Mouse (Mus musculus) brain, embryonic 18.5 days (tissue): ENCODE results near the gene Rftn2.
"Not testable (repeated sequence)": the region's sequence is repeated elsewhere in the genome, so short reads cannot be mapped to it uniquely, and the experiment has no call there.

Experiments
- DNase-seq: peaks from one replicate; pipeline ENCODE4 v3.0.0-alpha.2; 2012; ENCODE audit warnings: low read depth, low spot score

The Rftn2 gene

GRCm38 (mm10) chr1:55124136-55124535 is 102.4 kb downstream of the Rftn2 start:
- not testable (repeated sequence) for DNase-seq

DNA sequence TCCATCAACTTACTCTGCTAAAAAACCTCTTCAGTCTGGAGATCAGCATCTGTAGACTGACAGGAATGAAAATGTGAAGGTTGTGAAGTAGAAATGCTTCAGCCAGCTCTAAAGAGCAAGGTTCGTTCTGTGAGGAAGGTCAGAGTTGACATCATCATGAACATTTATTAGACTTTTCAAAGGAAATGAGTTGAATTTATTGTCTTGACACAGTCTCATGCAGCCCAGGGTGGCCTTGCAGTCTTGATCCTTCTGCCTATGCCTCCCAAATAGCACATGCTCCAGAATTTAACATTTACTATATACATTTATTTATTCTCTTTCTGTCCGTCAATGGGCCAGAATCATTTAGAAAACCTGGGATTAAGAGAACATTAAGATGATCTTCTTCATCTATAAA is 103.0 kb downstream of the Rftn2 start:
- DNase-seq, result no peak

- no peak for DNase-seq
These were observed 103.5 kb downstream of the Rftn2 start for GRCm38 (mm10) chr1:55123046-55123445.
